Mouse (Mus musculus) lung, embryonic 14.5 days (tissue): ENCODE data around the gene Sh3bp4. TPM values are rescaled to one million over a fixed set of nuclear protein-coding genes. Genes with fewer than 3 reads are reported as not detected.

Source experiments
- ATAC-seq: fragments of 200-750 bp; cut with Nextera tagmentation; 2 replicates; pipeline ENCODE4 v1.8.0; 2017; ENCODE audit warnings: mild to moderate bottlenecking, moderate TSS enrichment, moderate library complexity; ENCODE audit not compliant: insufficient read depth
- DNase-seq: peaks from one replicate; pipeline ENCODE4 v3.0.0-alpha.2; 2015
- H3K27ac ChIP-seq: fragments of 300-500 bp; sonication (generic); 2 replicates; pipeline ENCODE4 v1.5.1; 2014; ENCODE audit warnings: low read depth, mild to moderate bottlenecking, moderate library complexity
- H3K27me3 ChIP-seq: fragments of 300-500 bp; sonication (generic); 2 replicates; pipeline ENCODE4 v1.6.1; 2014; ENCODE audit warnings: low read length, control low read depth; ENCODE audit not compliant: insufficient read depth
- H3K36me3 ChIP-seq: fragments of 300-500 bp; sonication (generic); 2 replicates; pipeline ENCODE4 v1.6.1; 2014; ENCODE audit warnings: control low read depth; ENCODE audit not compliant: insufficient read depth
- H3K4me1 ChIP-seq: fragments of 300-500 bp; sonication (generic); 2 replicates; pipeline ENCODE4 v1.6.1; 2014; ENCODE audit warnings: antibody characterized with exemption, control low read depth; ENCODE audit not compliant: insufficient read depth
- H3K4me2 ChIP-seq: fragments of 300-500 bp; sonication (generic); 2 replicates; pipeline ENCODE4 v1.6.1; 2014; ENCODE audit warnings: mild to moderate bottlenecking
- H3K4me3 ChIP-seq: fragments of 300-500 bp; sonication (generic); 2 replicates; pipeline ENCODE4 v1.5.1; 2014; ENCODE audit warnings: low read depth, low read length
- H3K9ac ChIP-seq: fragments of 300-500 bp; sonication (generic); 2 replicates; pipeline ENCODE4 v1.6.1; 2014
- H3K9me3 ChIP-seq: fragments of 300-500 bp; sonication (generic); 2 replicates; pipeline ENCODE4 v1.6.1; 2016; ENCODE audit warnings: low read depth, low read length, control low read depth
- CTCF ChIP-seq: IDR thresholded peaks from 2 replicates; pipeline ENCODE4 v1.5.1; 2016; ENCODE audit warnings: antibody characterized with exemption, low read depth
- WGBS: fragments of 180-500 bp; shearing (Covaris S2); extraction: QIAGEN DNeasy Blood & Tissue Kit; methylation state at CpG from one replicate; pipeline ENCODE4 v1.1.7; 2014; 5-methylcytosine and 5-hydroxymethylcytosine counted together
- polyA plus RNA-seq: library from polyadenylated mRNA; unstranded; fragments of >200 nt; fragmentation: Nextera tagmentation; extraction: Ambion mirVana; gene quantifications from 2 replicates; pipeline ENCODE4 v1.2.1, GENCODE M21; 2014

The Sh3bp4 gene
- polyA plus RNA-seq, 1 experiment from 2014 or later, result 26.2 TPM

GRCm38 (mm10) chr1:89190621-89191020 is 120.4 kb downstream of the Sh3bp4 start:
- no peak overlapping the region for H3K4me3 ChIP-seq
- H3K4me2 ChIP-seq, result 0 out of 2 replicates have a peak overlapping the region, but pooled peaks have one; percentile 34
- H3K27me3 ChIP-seq, result no peaks in the 10 kb centered on the region
- TF ChIP-seq CTCF, result no peak
- ATAC-seq (no peak), DNase-seq (peak; percentile 78)
- H3K9me3 ChIP-seq, result no peaks in the 10 kb centered on the region
- no peak overlapping the region for H3K9ac ChIP-seq
- peaks cover 13% of the 10 kb centered on the region for H3K4me1 ChIP-seq
- H3K36me3 ChIP-seq, result no peaks in the 10 kb centered on the region
- WGBS, result 11% methylated on average over 7 of the region's 7 CpGs
- H3K27ac ChIP-seq, result peak overlapping the region; percentile 81

GRCm38 (mm10) chr1:89191127-89191740 is 121.0 kb downstream of the Sh3bp4 start:
- Histone ChIP-seq H3K4me3 (no peak overlapping the region), H3K27me3 (no peaks in the 10 kb centered on the region), H3K9me3 (no peaks in the 10 kb centered on the region), H3K4me1 (peaks cover 13% of the 10 kb centered on the region), H3K4me2 (no peak overlapping the region; the same call in 1 of the 2 replicates), H3K9ac (no peak overlapping the region), H3K36me3 (no peaks in the 10 kb centered on the region), H3K27ac (peak overlapping the region; percentile 59)
- WGBS, result 3% methylated on average over 11 of the region's 11 CpGs
- peak; percentile 88 for TF ChIP-seq CTCF
- DNase-seq, result peak; percentile 93
- ATAC-seq, result peak; percentile 81

- H3K27ac ChIP-seq, result no peak overlapping the region
- ATAC-seq, result no peak
Measured at GRCm38 (mm10) chr1:89192536-89193220, 122.5 kb downstream of the Sh3bp4 start.

GRCm38 (mm10) chr1:89193576-89193975 is 123.4 kb downstream of the Sh3bp4 start:
- no peak for DNase-seq
- H3K9ac ChIP-seq, result no peak overlapping the region
- 66% methylated on average over 7 of the region's 7 CpGs for WGBS
- H3K27ac ChIP-seq, result no peak overlapping the region
- ATAC-seq, result no peak
- TF ChIP-seq CTCF, result no peak
- H3K4me1 ChIP-seq, result peaks cover 13% of the 10 kb centered on the region
- no peaks in the 10 kb centered on the region for H3K27me3 ChIP-seq
- no peak overlapping the region for H3K4me2 ChIP-seq
- H3K36me3 ChIP-seq, result no peaks in the 10 kb centered on the region
- no peak overlapping the region for H3K4me3 ChIP-seq
- no peaks in the 10 kb centered on the region for H3K9me3 ChIP-seq

More at GRCm38 (mm10) chr1:89192536-89193220, 122.5 kb downstream of the Sh3bp4 start:
- Histone ChIP-seq H3K4me1 (peaks cover 13% of the 10 kb centered on the region), H3K9me3 (no peaks in the 10 kb centered on the region), H3K4me2 (no peak overlapping the region), H3K27me3 (no peaks in the 10 kb centered on the region), H3K36me3 (no peaks in the 10 kb centered on the region), H3K4me3 (no peak overlapping the region), H3K9ac (no peak overlapping the region)
- 66% methylated on average over 11 of the region's 11 CpGs for WGBS
- peak; percentile 80 for TF ChIP-seq CTCF
- DNase-seq, result peak; percentile 72

GRCm38 (mm10) chr1:89195827-89196712 is 125.9 kb downstream of the Sh3bp4 start:
- DNase-seq, result peak; percentile 96
- H3K36me3 ChIP-seq, result no peaks in the 10 kb centered on the region
- peak; percentile 93 for TF ChIP-seq CTCF
- H3K4me1 ChIP-seq, result peaks cover 8% of the 10 kb centered on the region; the same call in 1 of the 2 replicates
- no peak overlapping the region for H3K9ac ChIP-seq
- ATAC-seq, result peak; percentile 78
- H3K4me3 ChIP-seq, result no peak overlapping the region
- no peaks in the 10 kb centered on the region for H3K9me3 ChIP-seq
- H3K27me3 ChIP-seq, result no peaks in the 10 kb centered on the region
- H3K4me2 ChIP-seq, result no peak overlapping the region
- WGBS, result 44% methylated on average over 12 of the region's 12 CpGs
- no peak overlapping the region for H3K27ac ChIP-seq
